Mouse (Mus musculus) midbrain, embryonic 14.5 days (tissue): ENCODE measurements at regions not wholly inside any gene's neighbourhood (a gene's known extent, or its start where the extent isn't known, plus 50 kb on each side); places are given as distances from the start of the nearest gene placed in this dataset.

Source experiments
- ATAC-seq: fragments of 200-750 bp; cut with Nextera tagmentation; 2 replicates; pipeline ENCODE4 v1.8.0; 2017; ENCODE audit warnings: moderate number of reproducible peaks, moderate library complexity; ENCODE audit not compliant: low FRiP score, low TSS enrichment
- DNase-seq: peaks from one replicate; pipeline ENCODE4 v3.0.0-alpha.2; 2015
- H3K27ac ChIP-seq: fragments of 300-500 bp; sonication (generic); replicated peaks from 2 replicates; pipeline ENCODE4 v1.5.1; 2014; ENCODE audit warnings: mild to moderate bottlenecking, low read depth, low read length, moderate library complexity
- H3K27me3 ChIP-seq: fragments of 300-500 bp; sonication (generic); 2 replicates; pipeline ENCODE4 v1.6.1; 2014; ENCODE audit warnings: low read length, control low read depth, mixed read lengths; ENCODE audit not compliant: control insufficient read depth, insufficient read depth
- H3K36me3 ChIP-seq: fragments of 300-500 bp; sonication (generic); 2 replicates; pipeline ENCODE4 v1.6.1; 2014; ENCODE audit warnings: low read length, control low read depth; ENCODE audit not compliant: control insufficient read depth, insufficient read depth
- H3K4me1 ChIP-seq: fragments of 300-500 bp; sonication (generic); 2 replicates; pipeline ENCODE4 v1.6.1; 2014; ENCODE audit warnings: mild to moderate bottlenecking, antibody characterized with exemption, low read length, control low read depth; ENCODE audit not compliant: control insufficient read depth, insufficient read depth
- H3K4me2 ChIP-seq: fragments of 300-500 bp; sonication (generic); 2 replicates; pipeline ENCODE4 v1.6.1; 2014; ENCODE audit warnings: mild to moderate bottlenecking, low read length, moderate library complexity
- H3K4me3 ChIP-seq: fragments of 300-500 bp; sonication (generic); replicated peaks from 2 replicates; pipeline ENCODE4 v1.5.1; 2014; ENCODE audit warnings: low read depth, low read length
- H3K9ac ChIP-seq: fragments of 300-500 bp; sonication (generic); replicated peaks from 2 replicates; pipeline ENCODE4 v1.6.1; 2014; ENCODE audit warnings: mild to moderate bottlenecking, low read length, moderate library complexity
- H3K9me3 ChIP-seq: fragments of 300-500 bp; sonication (generic); 2 replicates; pipeline ENCODE4 v1.6.1; 2016; ENCODE audit warnings: low read length, control low read depth, mixed read lengths; ENCODE audit not compliant: control insufficient read depth
- WGBS: fragments of 180-500 bp; shearing (Covaris S2); extraction: QIAGEN DNeasy Blood & Tissue Kit; methylation state at CpG from one replicate; pipeline ENCODE4 v1.1.7; 2014; 5-methylcytosine and 5-hydroxymethylcytosine counted together

- no peak overlapping the region for H3K4me2 ChIP-seq
- H3K9me3 ChIP-seq, result no peaks in the 10 kb centered on the region
- H3K27me3 ChIP-seq, result no peaks in the 10 kb centered on the region
- no peaks in the 10 kb centered on the region for H3K4me1 ChIP-seq
- ATAC-seq (no peak), DNase-seq (no peak)
- 66% methylated on average over 6 of the region's 6 CpGs for WGBS
- no peaks in the 10 kb centered on the region for H3K36me3 ChIP-seq
- no peak overlapping the region for H3K27ac ChIP-seq
- no peak overlapping the region for H3K9ac ChIP-seq
- H3K4me3 ChIP-seq, result no peak overlapping the region
Measured at GRCm38 (mm10) chr3:9146481-9146880, 463.4 kb downstream of the Zfp704 start.

GRCm38 (mm10) chr3:9145612-9146011 is 464.3 kb downstream of the Zfp704 start:
- Histone ChIP-seq H3K4me2 (no peak overlapping the region), H3K4me3 (no peak overlapping the region), H3K27me3 (no peaks in the 10 kb centered on the region), H3K9ac (no peak overlapping the region), H3K4me1 (no peaks in the 10 kb centered on the region), H3K9me3 (no peaks in the 10 kb centered on the region), H3K27ac (no peak overlapping the region), H3K36me3 (no peaks in the 10 kb centered on the region)
- DNase-seq (no peak), ATAC-seq (no peak)
- 96% methylated on average over 7 of the region's 7 CpGs for WGBS

GRCm38 (mm10) chr3:9141836-9142235 is 468.0 kb downstream of the Zfp704 start:
- Histone ChIP-seq H3K27me3 (no peaks in the 10 kb centered on the region), H3K4me3 (no peak overlapping the region), H3K9me3 (no peaks in the 10 kb centered on the region), H3K36me3 (no peaks in the 10 kb centered on the region), H3K9ac (no peak overlapping the region), H3K4me2 (no peak overlapping the region), H3K4me1 (no peaks in the 10 kb centered on the region), H3K27ac (no peak overlapping the region)
- 72% methylated on average over 5 of the region's 5 CpGs for WGBS
- no peak for DNase-seq
- no peak for ATAC-seq

GRCm38 (mm10) chr3:9137131-9137874 is 472.6 kb downstream of the Zfp704 start:
- Histone ChIP-seq H3K4me2 (no peak overlapping the region), H3K36me3 (no peaks in the 10 kb centered on the region), H3K9me3 (no peaks in the 10 kb centered on the region), H3K4me1 (no peaks in the 10 kb centered on the region), H3K4me3 (no peak overlapping the region), H3K27me3 (no peaks in the 10 kb centered on the region), H3K9ac (no peak overlapping the region), H3K27ac (no peak overlapping the region)
- DNase-seq, result no peak
- WGBS, result 89% methylated on average over 22 of the region's 22 CpGs
- no peak for ATAC-seq

GRCm38 (mm10) chr3:9133991-9134390 is 475.9 kb downstream of the Zfp704 start:
- H3K4me2 ChIP-seq, result no peak overlapping the region
- H3K9me3 ChIP-seq, result no peaks in the 10 kb centered on the region
- no peak overlapping the region for H3K9ac ChIP-seq
- no peak overlapping the region for H3K4me3 ChIP-seq
- no peaks in the 10 kb centered on the region for H3K27me3 ChIP-seq
- ATAC-seq, result no peak
- no peaks in the 10 kb centered on the region for H3K36me3 ChIP-seq
- WGBS, result 79% methylated on average over 12 of the region's 12 CpGs
- no peak overlapping the region for H3K27ac ChIP-seq
- no peak for DNase-seq
- no peaks in the 10 kb centered on the region for H3K4me1 ChIP-seq

GRCm38 (mm10) chr3:9132104-9132751 is 477.7 kb downstream of the Zfp704 start:
- WGBS, result 90% methylated on average over 12 of the region's 12 CpGs
- no peak overlapping the region for H3K4me2 ChIP-seq

GRCm38 (mm10) chr3:9131366-9131765 is 478.5 kb downstream of the Zfp704 start:
- DNase-seq (no peak), ATAC-seq (no peak)
- H3K36me3 ChIP-seq, result no peaks in the 10 kb centered on the region
- H3K4me3 ChIP-seq, result no peak overlapping the region
- no peaks in the 10 kb centered on the region for H3K27me3 ChIP-seq
- H3K4me1 ChIP-seq, result no peaks in the 10 kb centered on the region
- H3K9ac ChIP-seq, result no peak overlapping the region
- WGBS, result 81% methylated on average over 4 of the region's 4 CpGs
- H3K27ac ChIP-seq, result no peak overlapping the region
- H3K4me2 ChIP-seq, result no peak overlapping the region
- H3K9me3 ChIP-seq, result no peaks in the 10 kb centered on the region

More at GRCm38 (mm10) chr3:9132104-9132751, 477.7 kb downstream of the Zfp704 start:
- no peak overlapping the region for H3K27ac ChIP-seq
- no peak overlapping the region for H3K9ac ChIP-seq
- H3K9me3 ChIP-seq, result no peaks in the 10 kb centered on the region
- H3K27me3 ChIP-seq, result no peaks in the 10 kb centered on the region
- H3K36me3 ChIP-seq, result no peaks in the 10 kb centered on the region
- DNase-seq, result no peak
- no peak overlapping the region for H3K4me3 ChIP-seq
- H3K4me1 ChIP-seq, result no peaks in the 10 kb centered on the region
- ATAC-seq, result no peak

GRCm38 (mm10) chr3:9128407-9128806 is 481.5 kb downstream of the Zfp704 start:
- ATAC-seq (no peak), DNase-seq (no peak)
- H3K4me1 ChIP-seq, result no peaks in the 10 kb centered on the region
- H3K36me3 ChIP-seq, result no peaks in the 10 kb centered on the region
- no peak overlapping the region for H3K9ac ChIP-seq
- no peak overlapping the region for H3K4me2 ChIP-seq
- 84% methylated on average over 4 of the region's 4 CpGs for WGBS
- no peak overlapping the region for H3K27ac ChIP-seq
- H3K4me3 ChIP-seq, result no peak overlapping the region
- no peaks in the 10 kb centered on the region for H3K9me3 ChIP-seq
- H3K27me3 ChIP-seq, result no peaks in the 10 kb centered on the region

GRCm38 (mm10) chr3:9123079-9123478 is 486.8 kb downstream of the Zfp704 start:
- no peaks in the 10 kb centered on the region for H3K36me3 ChIP-seq
- H3K9ac ChIP-seq, result no peak overlapping the region
- H3K27ac ChIP-seq, result no peak overlapping the region
- DNase-seq, result no peak
- no peak overlapping the region for H3K4me3 ChIP-seq
- H3K27me3 ChIP-seq, result no peaks in the 10 kb centered on the region
- H3K4me1 ChIP-seq, result no peaks in the 10 kb centered on the region
- no peaks in the 10 kb centered on the region for H3K9me3 ChIP-seq
- H3K4me2 ChIP-seq, result no peak overlapping the region
- no peak for ATAC-seq
- 50% methylated on average over 5 of the region's 5 CpGs for WGBS
